Mouse (Mus musculus) heart, postnatal 0 days (tissue): ENCODE measurements around the gene Rps6ka4. TPM values are rescaled to one million over a fixed set of nuclear protein-coding genes. Genes with fewer than 3 reads are reported as not detected.

ENCODE experiments used
- ATAC-seq: fragments of 200-750 bp; cut with Nextera tagmentation; 2 replicates; pipeline ENCODE4 v1.8.0; 2017; ENCODE audit warnings: low read depth, moderate number of reproducible peaks, moderate library complexity; ENCODE audit not compliant: insufficient read depth
- DNase-seq: peaks from one replicate; pipeline ENCODE4 v3.0.0-alpha.2; 2016; ENCODE audit warnings: low spot score
- H3K27ac ChIP-seq: fragments of 300-500 bp; sonication (generic); 2 replicates; pipeline ENCODE4 v1.5.1; 2014; ENCODE audit warnings: low read depth, mild to moderate bottlenecking
- H3K27me3 ChIP-seq: fragments of 300-500 bp; sonication (generic); 2 replicates; pipeline ENCODE4 v1.6.1; 2014; ENCODE audit warnings: low read length, mixed read lengths; ENCODE audit not compliant: control insufficient read depth, insufficient read depth
- H3K36me3 ChIP-seq: fragments of 300-500 bp; sonication (generic); replicated peaks from 2 replicates; pipeline ENCODE4 v1.6.1; 2014; ENCODE audit warnings: low read length, mixed read lengths; ENCODE audit not compliant: control insufficient read depth, insufficient read depth
- H3K4me1 ChIP-seq: fragments of 300-500 bp; sonication (generic); 2 replicates; pipeline ENCODE4 v1.6.1; 2014; ENCODE audit warnings: antibody characterized with exemption; ENCODE audit not compliant: control insufficient read depth, insufficient read depth
- H3K4me2 ChIP-seq: fragments of 300-500 bp; sonication (generic); 2 replicates; pipeline ENCODE4 v1.6.1; 2014; ENCODE audit warnings: low read depth, mild to moderate bottlenecking, low read length, moderate library complexity
- H3K4me3 ChIP-seq: fragments of 300-500 bp; sonication (generic); 2 replicates; pipeline ENCODE4 v1.5.1; 2014; ENCODE audit warnings: low read depth, low read length
- H3K9ac ChIP-seq: fragments of 300-500 bp; sonication (generic); replicated peaks from 2 replicates; pipeline ENCODE4 v1.6.1; 2014; ENCODE audit warnings: low read depth, low read length, mixed read lengths
- H3K9me3 ChIP-seq: fragments of 300-500 bp; sonication (generic); replicated peaks from 2 replicates; pipeline ENCODE4 v1.6.1; 2016; ENCODE audit warnings: low read length; ENCODE audit not compliant: control insufficient read depth
- CTCF ChIP-seq: IDR thresholded peaks from 2 replicates; pipeline ENCODE4 v1.5.1; 2016; ENCODE audit warnings: antibody characterized with exemption, control low read depth, low read depth
- EP300 ChIP-seq: IDR thresholded peaks from 2 replicates; pipeline ENCODE4 v1.6.1; 2016; ENCODE audit warnings: antibody characterized with exemption, low read depth
- WGBS: fragments of 180-500 bp; shearing (Covaris S2); extraction: QIAGEN DNeasy Blood & Tissue Kit; methylation state at CpG from one replicate; pipeline ENCODE4 v1.1.7; 2014; 5-methylcytosine and 5-hydroxymethylcytosine counted together
- polyA plus RNA-seq: library from polyadenylated mRNA; unstranded; fragments of >200 nt; fragmentation: Nextera tagmentation; extraction: Ambion mirVana; gene quantifications from 2 replicates; pipeline ENCODE4 v1.2.1, GENCODE M21; 2015
- total RNA-seq: library from RNA; depleted of rRNA; stranded (reverse); fragments of >200 nt; gene quantifications from 2 replicates; pipeline ENCODE4 v1.2.3, GENCODE M21; 2014; ENCODE audit warnings: low replicate concordance

Rps6ka4 gene
- total and polyA plus RNA-seq, 2 experiments from 2014 or later: 13.4 to 16.6 TPM

DNA sequence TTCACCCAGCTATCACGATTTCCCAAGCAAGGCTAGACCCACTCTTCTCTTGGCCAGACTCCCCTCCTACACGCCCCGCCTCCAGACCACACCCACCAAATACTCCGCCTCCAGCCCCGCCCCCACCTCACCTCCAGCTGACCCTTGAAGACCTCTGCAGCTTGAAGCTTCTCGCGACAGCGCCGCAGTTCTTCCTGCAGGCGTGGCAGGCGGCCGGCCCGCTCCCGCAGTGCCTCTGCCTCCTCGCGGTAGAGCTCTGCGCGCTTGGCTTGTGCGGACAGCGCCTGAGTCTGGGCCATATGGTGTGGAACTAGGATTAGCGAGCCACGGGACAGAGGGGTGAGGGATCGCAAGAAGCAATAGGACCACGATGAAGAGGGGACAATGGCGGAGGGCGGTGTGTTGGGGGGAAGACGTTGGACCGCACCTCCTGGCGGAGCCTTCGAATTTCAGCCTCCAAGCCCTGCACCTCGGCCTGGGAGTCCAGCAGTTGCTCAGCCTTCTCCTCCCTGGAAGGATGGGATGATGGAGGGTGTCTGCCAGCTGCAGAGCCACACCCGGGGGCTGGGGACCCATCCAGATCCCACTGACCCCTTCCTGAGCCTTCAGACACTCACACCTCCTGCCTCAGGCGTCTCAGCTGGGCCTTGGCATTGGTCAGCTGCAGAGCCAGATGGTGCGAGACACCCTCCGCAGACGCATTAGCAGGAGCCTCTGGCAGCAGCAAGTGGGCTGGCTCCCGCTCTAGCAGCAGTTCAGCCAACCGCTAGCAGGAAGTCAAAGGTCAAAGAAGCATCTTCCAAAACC, 15.0 kb upstream of the Rps6ka4 start:
- no peak overlapping the region; the same call in 1 of the 2 replicates for H3K9ac ChIP-seq
- H3K4me1 ChIP-seq: 0 out of 2 replicates have a peak, but pooled peaks cover 12% of the 10 kb centered on the region
- ATAC-seq: peak; percentile 89
- TF ChIP-seq EP300: no peak; the same call in 1 of the 2 replicates
- TF ChIP-seq CTCF: peak; percentile 15; the same call in 1 of the 2 replicates
- 10% methylated on average over 38 of the region's 38 CpGs for WGBS
- peak overlapping the region; percentile 32 for H3K4me3 ChIP-seq
- no peaks in the 10 kb centered on the region for H3K36me3 ChIP-seq
- no peak overlapping the region for H3K27ac ChIP-seq
- peak; percentile 77 for DNase-seq
- H3K9me3 ChIP-seq: no peaks in the 10 kb centered on the region
- peak overlapping the region; percentile 57 for H3K4me2 ChIP-seq
- H3K27me3 ChIP-seq: peaks cover 10% of the 10 kb centered on the region

- Histone ChIP-seq H3K9me3 (no peaks in the 10 kb centered on the region), H3K27me3 (peaks cover 18% of the 10 kb centered on the region), H3K27ac (no peak overlapping the region), H3K4me1 (0 out of 2 replicates have a peak, but pooled peaks cover 12% of the 10 kb centered on the region), H3K9ac (no peak overlapping the region), H3K4me3 (no peak overlapping the region), H3K4me2 (no peak overlapping the region), H3K36me3 (no peaks in the 10 kb centered on the region)
- 91% methylated on average over 12 of the region's 12 CpGs for WGBS
- ATAC-seq (0 out of 2 replicates have a peak, but pooled peaks have one; percentile 3), DNase-seq (no peak)
- TF ChIP-seq CTCF (no peak), EP300 (no peak)
Observed at GRCm38 (mm10) chr19:6854658-6855057, 14.2 kb upstream of the Rps6ka4 start.

GRCm38 (mm10) chr19:6853903-6854302, 13.5 kb upstream of the Rps6ka4 start:
- 0 out of 2 replicates have a peak, but pooled peaks cover 12% of the 10 kb centered on the region for H3K4me1 ChIP-seq
- 72% methylated on average over 8 of the region's 8 CpGs for WGBS
- no peak overlapping the region for H3K27ac ChIP-seq
- H3K36me3 ChIP-seq: no peaks in the 10 kb centered on the region
- H3K9ac ChIP-seq: no peak overlapping the region
- ATAC-seq (no peak), DNase-seq (no peak)
- no peak overlapping the region for H3K4me2 ChIP-seq
- TF ChIP-seq CTCF (peak; percentile 17; the same call in 1 of the 2 replicates), EP300 (no peak)
- no peak overlapping the region for H3K4me3 ChIP-seq
- peaks cover 26% of the 10 kb centered on the region for H3K27me3 ChIP-seq
- no peaks in the 10 kb centered on the region for H3K9me3 ChIP-seq

DNA sequence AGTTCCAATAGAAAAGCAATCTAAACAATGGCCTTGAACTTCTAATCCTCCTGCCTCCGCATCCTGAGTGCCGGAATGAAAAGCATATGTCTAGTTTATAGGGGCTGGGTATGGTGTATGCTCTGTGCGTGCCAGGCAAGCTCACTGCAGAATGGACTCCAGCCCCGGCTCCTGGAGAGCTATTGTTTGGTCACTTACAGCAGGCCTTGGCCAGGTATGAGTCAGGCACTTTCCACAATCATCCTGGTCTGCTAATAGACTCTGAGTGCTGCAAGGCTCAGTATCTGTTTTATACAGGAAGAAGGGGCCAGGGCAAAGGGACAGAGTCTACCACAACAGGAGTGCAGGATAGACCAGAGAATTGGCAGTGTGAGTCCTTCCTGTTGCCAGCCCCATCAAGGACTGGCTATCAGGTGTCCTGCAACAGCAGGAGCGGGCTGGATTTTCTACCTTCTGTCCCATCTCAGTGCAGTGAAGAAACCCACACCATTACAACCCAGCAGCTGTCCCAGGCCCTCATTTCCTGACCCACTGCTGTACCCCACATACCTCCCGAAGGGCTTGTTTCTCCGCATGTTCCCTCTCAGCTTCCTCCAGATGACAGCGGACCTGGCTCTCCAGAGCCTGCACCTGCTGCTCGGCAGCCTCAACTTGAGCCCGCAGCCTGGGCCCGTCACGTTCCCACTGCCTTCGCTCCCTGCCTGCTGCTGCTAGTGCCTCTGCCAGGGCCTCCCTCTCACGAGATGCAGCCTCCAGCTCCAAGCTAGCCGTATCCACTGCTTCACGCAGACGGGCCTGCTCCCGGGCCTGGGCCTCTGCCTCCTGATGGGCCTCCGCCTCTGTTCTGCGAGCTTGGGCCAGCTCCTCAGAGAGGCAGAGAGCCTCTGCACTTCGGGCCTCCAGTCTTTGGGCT, 12.2 kb upstream of the Rps6ka4 start:
- no peak for DNase-seq
- Histone ChIP-seq H3K27ac (no peak overlapping the region), H3K27me3 (peaks cover 38% of the 10 kb centered on the region), H3K9me3 (no peaks in the 10 kb centered on the region), H3K4me1 (peaks cover 16% of the 10 kb centered on the region; the same call in 1 of the 2 replicates), H3K9ac (no peak overlapping the region), H3K4me3 (no peak overlapping the region), H3K4me2 (no peak overlapping the region), H3K36me3 (no peaks in the 10 kb centered on the region)
- 77% methylated on average over 21 of the region's 21 CpGs for WGBS
- TF ChIP-seq CTCF (no peak), EP300 (no peak)
- no peak for ATAC-seq

DNA sequence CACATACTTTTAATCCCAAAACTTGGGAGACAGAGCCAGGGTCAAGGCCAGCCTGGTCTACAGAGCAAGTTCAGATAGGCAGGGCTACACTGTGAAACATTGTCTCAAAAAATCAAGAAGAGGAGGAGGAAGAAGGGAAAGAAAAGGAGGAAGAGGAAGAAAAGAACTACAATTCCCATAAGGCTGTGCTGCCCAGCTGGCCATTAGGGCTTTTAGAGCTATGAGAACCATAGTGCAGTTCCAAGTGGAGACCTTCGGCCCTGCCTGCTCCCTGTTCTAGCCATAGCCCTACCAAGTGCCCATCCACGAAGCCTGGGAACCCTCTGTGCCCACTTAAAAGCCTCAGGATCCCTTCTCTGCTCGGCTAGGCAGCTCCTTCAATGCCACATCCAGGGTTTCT, 11.1 kb upstream of the Rps6ka4 start:
- H3K4me1 ChIP-seq: peaks cover 16% of the 10 kb centered on the region; the same call in 1 of the 2 replicates
- no peaks in the 10 kb centered on the region for H3K36me3 ChIP-seq
- no peak overlapping the region for H3K27ac ChIP-seq
- WGBS: 78% methylated on average over 3 of the region's 3 CpGs
- H3K9ac ChIP-seq: no peak overlapping the region
- TF ChIP-seq CTCF: no peak
- TF ChIP-seq EP300: no peak
- H3K27me3 ChIP-seq: peaks cover 50% of the 10 kb centered on the region
- H3K4me2 ChIP-seq: no peak overlapping the region
- ATAC-seq (no peak), DNase-seq (no peak)
- H3K9me3 ChIP-seq: no peaks in the 10 kb centered on the region
- H3K4me3 ChIP-seq: no peak overlapping the region
